Mouse (Mus musculus): ENCODE results near the gene Bbx. TPM values are rescaled to one million over a fixed set of nuclear protein-coding genes. Genes with fewer than 3 reads are reported as not detected.

The Bbx gene
- total RNA-seq, 2 experiments from 2014 or later = 32.2 to 42.8 TPM

GRCm38 (mm10) chr16:50230624-50231023 lies 201.6 kb downstream of the Bbx start:
- no peak for DNase-seq

- no peak for DNase-seq
Observed at GRCm38 (mm10) chr16:50228833-50229232, 203.4 kb downstream of the Bbx start.

GRCm38 (mm10) chr16:50226274-50226673 lies 205.9 kb downstream of the Bbx start:
- no peak for DNase-seq

GRCm38 (mm10) chr16:50224946-50225345 lies 207.2 kb downstream of the Bbx start:
- DNase-seq = no peak

- DNase-seq = peak in 1 of 2 experiments; percentile 4
Observed at GRCm38 (mm10) chr16:50220734-50221501, 211.3 kb downstream of the Bbx start.

GRCm38 (mm10) chr16:50217084-50217483 lies 215.1 kb downstream of the Bbx start:
- no peak for DNase-seq

GRCm38 (mm10) chr16:50211727-50212126 lies 220.5 kb downstream of the Bbx start:
- DNase-seq = peak in 1 of 2 experiments; percentile 9

GRCm38 (mm10) chr16:50211231-50211630 lies 221.0 kb downstream of the Bbx start:
- DNase-seq = no peak

- no peak for DNase-seq
Observed at GRCm38 (mm10) chr16:50210742-50211141, 221.4 kb downstream of the Bbx start.

- DNase-seq = no peak
Observed at GRCm38 (mm10) chr16:50204944-50205343, 227.2 kb downstream of the Bbx start.

GRCm38 (mm10) chr16:50201546-50202151 lies 230.5 kb downstream of the Bbx start:
- peak; percentile 48 to 73 for DNase-seq

- DNase-seq = no peak
Observed at GRCm38 (mm10) chr16:50200214-50200613, 232.0 kb downstream of the Bbx start.

- DNase-seq = no peak
Observed at GRCm38 (mm10) chr16:50196118-50196517, 236.1 kb downstream of the Bbx start.

GRCm38 (mm10) chr16:50192626-50193025 lies 239.6 kb downstream of the Bbx start:
- no peak for DNase-seq

GRCm38 (mm10) chr16:50189108-50189507 lies 243.1 kb downstream of the Bbx start:
- no peak for DNase-seq

- DNase-seq = no peak
Observed at GRCm38 (mm10) chr16:50186604-50187003, 245.6 kb downstream of the Bbx start.

- DNase-seq = peak; percentile 76 to 77
Observed at GRCm38 (mm10) chr16:50185041-50185440, 247.1 kb downstream of the Bbx start.

GRCm38 (mm10) chr16:50182988-50183387 lies 249.2 kb downstream of the Bbx start:
- no peak for DNase-seq

GRCm38 (mm10) chr16:50182561-50182960 lies 249.6 kb downstream of the Bbx start:
- no peak for DNase-seq

- no peak for DNase-seq
Observed at GRCm38 (mm10) chr16:50172760-50173159, 259.4 kb downstream of the Bbx start.

GRCm38 (mm10) chr16:50170812-50171211 lies 261.4 kb downstream of the Bbx start:
- no peak for DNase-seq

GRCm38 (mm10) chr16:50167983-50168299 lies 264.2 kb downstream of the Bbx start:
- no peak for DNase-seq

GRCm38 (mm10) chr16:50167231-50167982 lies 264.8 kb downstream of the Bbx start:
- DNase-seq = no peak
